Mouse (Mus musculus) cerebellum, adult 9-10 months (tissue): ENCODE data around the gene Ryr3.
A peak's percentile ranks its signal among the peaks of the same experiment; 100 is the strongest.

Source experiments
- DNase-seq: peaks from one replicate; pipeline ENCODE4 v3.0.0; 2022

The Ryr3 gene

GRCm38 (mm10) chr2:113216746-113217461 is at the start of gene Ryr3:
Ryr3 (minus strand) TSS chr2:113217096.
- peak; percentile 62 for DNase-seq

GRCm38 (mm10) chr2:113238871-113239270 is 22.0 kb upstream of the Ryr3 start:
- no peak for DNase-seq

- DNase-seq: no peak
These were observed 20.1 kb upstream of the Ryr3 start for GRCm38 (mm10) chr2:113236993-113237392.

- peak; percentile 72 for DNase-seq
These were observed 17.7 kb upstream of the Ryr3 start for GRCm38 (mm10) chr2:113234559-113234958.

- no peak for DNase-seq
These were observed 16.5 kb upstream of the Ryr3 start for GRCm38 (mm10) chr2:113233356-113233755.

- DNase-seq: peak; percentile 35
These were observed 671 bp downstream of the Ryr3 start for GRCm38 (mm10) chr2:113216105-113216745.

GRCm38 (mm10) chr2:113210023-113210422 is 6.9 kb downstream of the Ryr3 start:
- no peak for DNase-seq

- no peak for DNase-seq
These were observed 7.6 kb downstream of the Ryr3 start for GRCm38 (mm10) chr2:113209263-113209662.

- peak; percentile 34 for DNase-seq
These were observed 14.0 kb downstream of the Ryr3 start for GRCm38 (mm10) chr2:113202857-113203256.

- no peak for DNase-seq
These were observed 17.7 kb downstream of the Ryr3 start for GRCm38 (mm10) chr2:113199030-113199679.

GRCm38 (mm10) chr2:113187158-113187557 is 29.7 kb downstream of the Ryr3 start:
- DNase-seq: no peak

GRCm38 (mm10) chr2:113181701-113182100 is 35.2 kb downstream of the Ryr3 start:
- DNase-seq: no peak

GRCm38 (mm10) chr2:113178047-113178446 is 38.8 kb downstream of the Ryr3 start:
- DNase-seq: no peak

- no peak for DNase-seq
These were observed 40.6 kb downstream of the Ryr3 start for GRCm38 (mm10) chr2:113176337-113176736.

- peak; percentile 35 for DNase-seq
These were observed 48.8 kb downstream of the Ryr3 start for GRCm38 (mm10) chr2:113168096-113168495.

GRCm38 (mm10) chr2:113161494-113161893 is 55.4 kb downstream of the Ryr3 start:
- no peak for DNase-seq

GRCm38 (mm10) chr2:113137766-113138165 is 79.1 kb downstream of the Ryr3 start:
- DNase-seq: no peak

- DNase-seq: no peak
These were observed 93.4 kb downstream of the Ryr3 start for GRCm38 (mm10) chr2:113123476-113123875.

GRCm38 (mm10) chr2:113119080-113119479 is 97.8 kb downstream of the Ryr3 start:
- no peak for DNase-seq

GRCm38 (mm10) chr2:113116788-113117187 is 100.1 kb downstream of the Ryr3 start:
- peak; percentile 46 for DNase-seq

- no peak for DNase-seq
These were observed 101.0 kb downstream of the Ryr3 start for GRCm38 (mm10) chr2:113115897-113116283.

GRCm38 (mm10) chr2:113115248-113115896 is 101.5 kb downstream of the Ryr3 start:
- DNase-seq: no peak

- no peak for DNase-seq
These were observed 112.3 kb downstream of the Ryr3 start for GRCm38 (mm10) chr2:113104609-113105008.
